Comparison of ENCODE assay signal across 8 mouse cellular contexts in the genomic region with DNA sequence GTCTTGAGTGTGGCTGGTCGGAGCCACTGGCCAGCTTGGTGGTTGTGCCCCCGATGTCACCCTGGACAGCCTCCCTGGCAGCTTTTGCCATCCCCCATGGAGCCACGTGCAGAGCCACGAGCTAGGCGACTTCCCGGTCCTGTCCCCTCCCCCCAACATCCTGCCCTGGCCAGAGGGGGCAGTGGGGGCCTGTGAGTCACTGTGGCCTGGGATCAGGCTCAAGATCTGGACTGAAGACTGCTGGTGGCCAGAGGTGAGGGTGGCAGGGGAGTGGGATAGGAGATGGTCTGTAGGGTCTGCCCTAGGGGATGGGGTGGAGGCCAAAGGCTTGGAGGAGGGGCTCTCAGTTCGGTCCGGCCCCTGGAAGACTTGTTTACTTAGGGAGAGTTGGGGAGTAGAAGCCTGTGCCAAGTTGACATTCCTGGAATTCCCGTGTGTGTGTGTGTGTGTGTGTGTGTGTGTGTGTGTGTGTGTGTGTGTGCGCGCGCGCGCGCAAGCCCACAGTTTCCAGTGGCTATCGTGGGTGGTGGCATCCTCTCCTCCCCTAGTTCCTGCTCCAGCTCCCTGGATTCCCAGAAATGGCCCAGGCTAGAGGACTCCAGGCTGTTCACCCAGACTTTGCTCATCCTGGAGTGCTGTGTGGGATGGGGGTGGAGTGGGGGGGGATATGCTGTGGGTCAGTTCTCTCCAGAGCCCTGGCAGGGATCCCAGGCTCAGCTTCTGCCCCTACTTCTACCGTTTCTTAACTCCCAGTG. TPM values are rescaled to one million over a fixed set of nuclear protein-coding genes. Genes with fewer than 3 reads are reported as not detected.
DNase-seq lines count a peak whose midpoint lies in the region; ATAC-seq and TF ChIP-seq lines count a peak whose summit lies in the region.

No protein-coding gene starts in this region.

- ATAC-seq in forebrain, embryonic 14.5 days, result no peak
- peak; percentile 53 for ATAC-seq in limb, embryonic 14.5 days (ENCODE audit: low FRiP score, low read depth)
- 0 out of 2 replicates have a peak, but pooled peaks have one; percentile 15 for ATAC-seq in midbrain, embryonic 13.5 days

- H3K4me3 ChIP-seq in forebrain, embryonic 14.5 days (ENCODE audit: low read depth, low read length), result peak overlapping the region; percentile 67; the same call in 1 of the 2 replicates
- peak overlapping the region; percentile 65 for H3K4me3 ChIP-seq in hindbrain, embryonic 10.5 days
- peak overlapping the region; percentile 59 for H3K4me3 ChIP-seq in limb, embryonic 14.5 days (replicated peaks; ENCODE audit: low read length)
- peak overlapping the region; percentile 86 for H3K4me3 ChIP-seq in midbrain, embryonic 13.5 days (replicated peaks)

- H3K27ac ChIP-seq in forebrain, embryonic 14.5 days (ENCODE audit: low read depth, low read length), result 0 out of 2 replicates have a peak overlapping the region, but pooled peaks have one; percentile 14
- peak overlapping the region; percentile 99 for H3K27ac ChIP-seq in hindbrain, embryonic 10.5 days
- peak overlapping the region; percentile 92 for H3K27ac ChIP-seq in limb, embryonic 14.5 days (replicated peaks; ENCODE audit: low read depth, low read length)
- no peak overlapping the region for H3K27ac ChIP-seq in midbrain, embryonic 13.5 days

- H3K9ac ChIP-seq in forebrain, embryonic 14.5 days (ENCODE audit: low read length), result no peak overlapping the region
- peak overlapping the region; percentile 96 for H3K9ac ChIP-seq in limb, embryonic 14.5 days (ENCODE audit: low read depth, low read length, severe bottlenecking)
- H3K9ac ChIP-seq in midbrain, embryonic 13.5 days (replicated peaks), result no peak overlapping the region

- H3K4me1 ChIP-seq in forebrain, embryonic 14.5 days (ENCODE audit: control insufficient read depth, insufficient read depth, low read length), result peaks cover 14% of the 10 kb centered on the region
- H3K4me1 ChIP-seq in hindbrain, embryonic 10.5 days (replicated peaks), result peaks cover 58% of the 10 kb centered on the region
- peaks cover 44% of the 10 kb centered on the region for H3K4me1 ChIP-seq in limb, embryonic 14.5 days (ENCODE audit: control insufficient read depth, insufficient read depth, low read length)
- H3K4me1 ChIP-seq in midbrain, embryonic 13.5 days (replicated peaks), result peaks cover 32% of the 10 kb centered on the region

- H3K27me3 ChIP-seq in forebrain, embryonic 14.5 days (replicated peaks; ENCODE audit: control insufficient read depth, insufficient read depth, low read length), result no peaks in the 10 kb centered on the region
- peaks cover 26% of the 10 kb centered on the region for H3K27me3 ChIP-seq in hindbrain, embryonic 10.5 days (ENCODE audit: insufficient read depth, poor library complexity, severe bottlenecking)
- no peaks in the 10 kb centered on the region for H3K27me3 ChIP-seq in limb, embryonic 14.5 days (ENCODE audit: control insufficient read depth, insufficient read depth, low read length)
- H3K27me3 ChIP-seq in midbrain, embryonic 13.5 days, result peaks cover 30% of the 10 kb centered on the region

- H3K9me3 ChIP-seq in forebrain, embryonic 14.5 days (replicated peaks; ENCODE audit: control insufficient read depth, low read length), result no peaks in the 10 kb centered on the region
- no peaks in the 10 kb centered on the region for H3K9me3 ChIP-seq in hindbrain, embryonic 10.5 days
- no peaks in the 10 kb centered on the region for H3K9me3 ChIP-seq in limb, embryonic 14.5 days (ENCODE audit: control insufficient read depth, low read length)
- no peaks in the 10 kb centered on the region for H3K9me3 ChIP-seq in midbrain, embryonic 13.5 days

- WGBS in forebrain, embryonic 14.5 days, result 2% methylated on average over 11 of the region's 17 CpGs
- WGBS in hindbrain, embryonic 10.5 days, result 6% methylated on average over 17 of the region's 17 CpGs
- under 1% methylated on average over 17 of the region's 17 CpGs for WGBS in limb, embryonic 14.5 days
- WGBS in midbrain, embryonic 13.5 days, result 3% methylated on average over 11 of the region's 17 CpGs

- TF ChIP-seq POLR2A in limb, embryonic 14.5 days (IDR thresholded peaks at IDR 0.05; ENCODE audit: borderline replicate concordance, extremely low read depth, insufficient read depth, insufficient read length), result no peak

- peak overlapping the region; percentile 88 for H3K4me2 ChIP-seq in forebrain, embryonic 14.5 days (ENCODE audit: low read length)
- H3K4me2 ChIP-seq in limb, embryonic 14.5 days (replicated peaks; ENCODE audit: low read depth, low read length, severe bottlenecking), result peak overlapping the region; percentile 91
- peak overlapping the region; percentile 96 for H3K4me2 ChIP-seq in midbrain, embryonic 13.5 days (replicated peaks)

- DNase-seq in layer of hippocampus, adult 11-12 months (ENCODE audit: low spot score), result peak; percentile 73
- no peak for DNase-seq in layer of hippocampus, postnatal 14 days (ENCODE audit: low spot score in 2 of 2)
- peak; percentile 96 to 98 for DNase-seq in adrenal gland, adult (ENCODE audit: inconsistent age in 2 of 2, low spot score in 1 of 2)
- peak; percentile 38 for DNase-seq in forebrain, embryonic 14.5 days (ENCODE audit: low spot score)
- peak; percentile 70 for DNase-seq in hindbrain, embryonic 10.5 days (ENCODE audit: low spot score)
- DNase-seq in limb, embryonic 14.5 days (ENCODE audit: low spot score), result peak; percentile 68
- peak; percentile 60 for DNase-seq in urinary bladder, postnatal 10 days (ENCODE audit: low spot score)

- peaks cover 14% of the 10 kb centered on the region for H3K36me3 ChIP-seq in forebrain, embryonic 14.5 days (ENCODE audit: control insufficient read depth, insufficient read depth, low read length)
- H3K36me3 ChIP-seq in hindbrain, embryonic 10.5 days, result peaks cover 16% of the 10 kb centered on the region
- H3K36me3 ChIP-seq in limb, embryonic 14.5 days (ENCODE audit: control insufficient read depth, insufficient read depth, low read length), result peaks cover 14% of the 10 kb centered on the region
- peaks cover 14% of the 10 kb centered on the region for H3K36me3 ChIP-seq in midbrain, embryonic 13.5 days

RNA-seq across cellular contexts. Expression of a gene that starts 1.4 kb away (rescaled TPM):
- total RNA-seq in layer of hippocampus, postnatal 14 days (2021), result 10 to 100 TPM; 24.5 to 28.7 TPM
- polyA plus RNA-seq in forebrain, embryonic 14.5 days (2014; fragmentation: Nextera tagmentation; extraction: Ambion mirVana), result 29.9 and 30.9 TPM in 2 replicates
- polyA plus RNA-seq in hindbrain, embryonic 10.5 days (2016; fragmentation: Nextera tagmentation; extraction: Ambion mirVana), result 36.3 and 38.6 TPM in 2 replicates
- polyA plus RNA-seq in limb, embryonic 14.5 days (2012; rRNA removed), result 101 and 165 TPM in 2 replicates
- 77.9 and 79.4 TPM in 2 replicates for polyA plus RNA-seq in limb, embryonic 14.5 days (2014; fragmentation: Nextera tagmentation; extraction: Ambion mirVana)
- polyA plus RNA-seq in midbrain, embryonic 13.5 days (2015; fragmentation: Nextera tagmentation; extraction: Ambion mirVana), result 22.5 and 23.6 TPM in 2 replicates

RNA-seq across cellular contexts. Expression of a gene that starts 1.5 kb away (rescaled TPM):
- total RNA-seq in layer of hippocampus, postnatal 14 days (2021), result 10 to 100 TPM; 43.9 to 50.4 TPM
- polyA plus RNA-seq in forebrain, embryonic 14.5 days (2014; fragmentation: Nextera tagmentation; extraction: Ambion mirVana), result 72.2 and 79.3 TPM in 2 replicates
- polyA plus RNA-seq in hindbrain, embryonic 10.5 days (2016; fragmentation: Nextera tagmentation; extraction: Ambion mirVana), result 89.5 and 90.0 TPM in 2 replicates
- 27.5 and 32.1 TPM in 2 replicates for polyA plus RNA-seq in limb, embryonic 14.5 days (2012; rRNA removed)
- polyA plus RNA-seq in limb, embryonic 14.5 days (2014; fragmentation: Nextera tagmentation; extraction: Ambion mirVana), result 59.4 and 61.0 TPM in 2 replicates
- 88.2 and 91.1 TPM in 2 replicates for polyA plus RNA-seq in midbrain, embryonic 13.5 days (2015; fragmentation: Nextera tagmentation; extraction: Ambion mirVana)

RNA-seq across cellular contexts. Expression of a gene that starts 9.2 kb away (rescaled TPM):
- 10 to 100 TPM; 29.5 to 33.8 TPM for total RNA-seq in layer of hippocampus, postnatal 14 days (2021)
- polyA plus RNA-seq in forebrain, embryonic 14.5 days (2014; fragmentation: Nextera tagmentation; extraction: Ambion mirVana), result 56.8 and 60.4 TPM in 2 replicates
- polyA plus RNA-seq in hindbrain, embryonic 10.5 days (2016; fragmentation: Nextera tagmentation; extraction: Ambion mirVana), result 26.0 and 29.7 TPM in 2 replicates
- 100 and 125 TPM in 2 replicates for polyA plus RNA-seq in limb, embryonic 14.5 days (2012; rRNA removed)
- polyA plus RNA-seq in limb, embryonic 14.5 days (2014; fragmentation: Nextera tagmentation; extraction: Ambion mirVana), result 44.2 and 44.4 TPM in 2 replicates
- 15.4 and 19.9 TPM in 2 replicates for polyA plus RNA-seq in midbrain, embryonic 13.5 days (2015; fragmentation: Nextera tagmentation; extraction: Ambion mirVana)

RNA-seq across cellular contexts. Expression of a gene that starts 15.5 kb away (rescaled TPM):
- total RNA-seq in layer of hippocampus, postnatal 14 days (2021), result 1 to 10 TPM; 5.5 to 6.6 TPM
- polyA plus RNA-seq in forebrain, embryonic 14.5 days (2014; fragmentation: Nextera tagmentation; extraction: Ambion mirVana), result 3.0 and 4.3 TPM in 2 replicates
- polyA plus RNA-seq in hindbrain, embryonic 10.5 days (2016; fragmentation: Nextera tagmentation; extraction: Ambion mirVana), result 8.1 and 9.1 TPM in 2 replicates
- polyA plus RNA-seq in limb, embryonic 14.5 days (2012; rRNA removed), result 11.9 and 12.1 TPM in 2 replicates
- polyA plus RNA-seq in limb, embryonic 14.5 days (2014; fragmentation: Nextera tagmentation; extraction: Ambion mirVana), result 8.3 and 8.8 TPM in 2 replicates
- 6.8 TPM in 2 replicates for polyA plus RNA-seq in midbrain, embryonic 13.5 days (2015; fragmentation: Nextera tagmentation; extraction: Ambion mirVana)

RNA-seq across cellular contexts. Expression of a gene that starts 21.4 kb away (rescaled TPM):
- 10 to 100 TPM; 32.4 to 36.6 TPM for total RNA-seq in layer of hippocampus, postnatal 14 days (2021)
- 16.3 and 20.5 TPM in 2 replicates for polyA plus RNA-seq in forebrain, embryonic 14.5 days (2014; fragmentation: Nextera tagmentation; extraction: Ambion mirVana)
- polyA plus RNA-seq in hindbrain, embryonic 10.5 days (2016; fragmentation: Nextera tagmentation; extraction: Ambion mirVana), result 19.3 and 20.3 TPM in 2 replicates
- 14.8 and 16.4 TPM in 2 replicates for polyA plus RNA-seq in limb, embryonic 14.5 days (2012; rRNA removed)
- polyA plus RNA-seq in limb, embryonic 14.5 days (2014; fragmentation: Nextera tagmentation; extraction: Ambion mirVana), result 14.5 and 14.8 TPM in 2 replicates
- 16.2 and 19.2 TPM in 2 replicates for polyA plus RNA-seq in midbrain, embryonic 13.5 days (2015; fragmentation: Nextera tagmentation; extraction: Ambion mirVana)

Comparison
In these comparisons a context has a peak if more than half of its experiments do, and no peak if none do; other contexts are left out.
1. DNase-seq: peak in layer of hippocampus, adult 11-12 months (single experiment), adrenal gland, adult (2 of 2), forebrain, embryonic 14.5 days (single experiment), hindbrain, embryonic 10.5 days (single experiment), limb, embryonic 14.5 days (single experiment) and urinary bladder, postnatal 10 days (single experiment); none in layer of hippocampus, postnatal 14 days (0 of 2).
2. Peak in every context shown above with its lines, with median percentiles within 50 percentile points of each other: H3K4me2 ChIP-seq and H3K4me3 ChIP-seq.